Mouse (Mus musculus) embryonic fibroblast, embryonic 13.5 days (primary cell): Measurements from ENCODE around the gene Gkap1. TPM values are rescaled to one million over a fixed set of nuclear protein-coding genes. Genes with fewer than 3 reads are reported as not detected.

ENCODE experiments used
- H3K27ac ChIP-seq: 2 replicates; pipeline ENCODE4 v1.5.1; 2012; ENCODE audit warnings: low read length, control low read depth, inconsistent platforms; ENCODE audit not compliant: insufficient read depth
- H3K4me1 ChIP-seq: 2 replicates; pipeline ENCODE4 v1.6.1; 2011; ENCODE audit warnings: low read length; ENCODE audit not compliant: control insufficient read depth, insufficient read depth
- H3K4me3 ChIP-seq: 2 replicates; pipeline ENCODE4 v1.5.1; 2011; ENCODE audit warnings: mild to moderate bottlenecking, control low read depth, low read length; ENCODE audit not compliant: insufficient read depth
- CTCF ChIP-seq: IDR thresholded peaks from 2 replicates; pipeline ENCODE4 v1.5.1; 2011; ENCODE audit warnings: mild to moderate bottlenecking, control low read depth, low read length, moderate library complexity, borderline replicate concordance; ENCODE audit not compliant: insufficient read depth
- POLR2A ChIP-seq: IDR thresholded peaks from 2 replicates; pipeline ENCODE4 v1.6.1; 2011; ENCODE audit warnings: low read depth, mild to moderate bottlenecking, control low read depth, low read length, moderate library complexity
- polyA plus RNA-seq: library from polyadenylated mRNA; stranded (reverse); fragments of >200 nt; gene quantifications from 2 replicates; pipeline ENCODE4 v1.2.4, GENCODE M21; 2011; ENCODE audit warnings: low read depth; ENCODE audit not compliant: missing spikeins, insufficient read length

The Gkap1 gene
- polyA plus RNA-seq, 1 experiment: 33.9 TPM

DNA sequence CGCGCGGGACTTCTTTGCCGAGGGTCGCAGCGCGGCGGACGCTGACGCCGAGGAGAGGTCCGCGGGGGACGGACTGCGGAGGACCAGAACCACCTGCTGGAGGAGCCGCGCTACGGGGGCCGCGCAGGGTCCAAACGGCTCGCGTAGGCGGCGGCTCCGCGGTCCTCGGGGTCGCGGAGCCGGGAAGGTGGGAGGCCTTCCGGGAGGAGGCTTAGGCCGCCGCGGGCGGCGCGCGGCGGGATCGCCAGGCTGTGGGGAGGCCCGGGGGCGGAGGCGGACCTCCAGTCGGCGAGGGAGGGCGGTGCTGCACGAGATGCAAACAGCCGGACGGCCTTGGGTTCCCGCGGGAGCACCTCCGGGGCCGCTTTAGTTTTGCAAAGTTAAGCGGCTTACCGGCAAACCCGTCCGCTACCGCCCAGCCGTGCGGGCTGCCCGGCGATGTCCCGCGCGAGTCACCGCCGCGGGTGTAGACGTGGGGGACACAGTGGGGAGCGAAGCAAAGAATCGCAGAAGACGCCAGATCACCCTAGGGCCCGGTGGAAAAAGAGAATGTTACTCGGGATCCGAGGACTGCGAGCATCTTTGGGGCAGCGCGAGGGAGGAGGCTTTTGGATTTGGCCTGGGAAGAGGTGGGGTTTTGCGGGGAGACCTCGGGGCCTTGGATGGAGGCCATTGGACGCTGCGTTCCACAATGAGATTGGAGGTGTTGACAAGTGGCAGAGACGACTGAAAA, 1.1 kb downstream of the Gkap1 start:
- Histone ChIP-seq H3K4me1 (no peaks in the 10 kb centered on the region; the same call in 1 of the 2 replicates), H3K27ac (peak overlapping the region; percentile 2), H3K4me3 (peak overlapping the region; percentile 61)
- TF ChIP-seq POLR2A: peak; percentile 45; the same call in 1 of the 2 replicates
- TF ChIP-seq CTCF: no peak

DNA sequence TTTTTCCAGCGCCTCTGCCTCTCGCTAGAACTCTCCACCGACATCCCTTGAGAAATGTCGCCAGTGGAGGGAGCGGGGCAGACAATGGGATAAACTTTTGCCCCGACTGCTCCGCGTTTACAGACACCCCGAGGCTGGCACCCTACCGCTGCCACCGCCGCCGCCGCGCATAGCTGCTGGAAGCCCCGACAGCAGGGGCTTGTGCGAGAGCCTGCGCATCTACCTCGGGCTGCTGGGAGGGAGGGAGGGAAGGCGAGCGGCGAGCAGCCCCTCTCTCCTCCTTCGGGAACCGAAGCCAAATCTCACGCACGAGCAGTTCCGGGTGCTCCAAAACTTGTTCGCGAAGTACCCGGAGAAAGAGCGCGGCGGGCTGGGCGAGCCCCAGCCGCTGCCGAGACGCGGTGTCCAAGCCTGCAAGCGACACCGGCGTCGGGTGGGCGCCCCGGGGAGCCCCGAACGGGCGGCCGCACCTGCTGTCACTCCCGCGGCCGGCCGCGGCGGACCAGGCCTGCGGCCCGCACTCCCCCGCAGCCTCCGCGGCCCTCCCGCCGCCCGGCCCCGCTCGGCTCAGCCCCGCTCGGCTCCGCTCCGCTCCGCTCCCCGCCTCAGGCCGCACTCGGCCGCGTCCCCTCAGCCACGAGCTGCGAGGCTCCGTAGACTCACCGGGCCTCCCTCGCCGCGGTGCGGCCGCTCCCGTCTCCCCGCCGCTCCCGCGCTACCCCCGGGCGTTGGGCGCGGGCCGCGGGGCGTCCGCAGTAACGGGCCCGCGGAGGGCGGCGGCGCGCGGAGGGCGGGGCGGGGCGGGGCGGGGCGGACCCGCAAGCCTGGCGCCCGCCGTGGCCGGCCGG, 1.9 kb downstream of the Gkap1 start:
- Histone ChIP-seq H3K27ac (peak overlapping the region; percentile 2; the same call in 1 of the 2 replicates), H3K4me1 (no peaks in the 10 kb centered on the region; the same call in 1 of the 2 replicates), H3K4me3 (peak overlapping the region; percentile 61)
- TF ChIP-seq POLR2A (no peak), CTCF (no peak)

DNA sequence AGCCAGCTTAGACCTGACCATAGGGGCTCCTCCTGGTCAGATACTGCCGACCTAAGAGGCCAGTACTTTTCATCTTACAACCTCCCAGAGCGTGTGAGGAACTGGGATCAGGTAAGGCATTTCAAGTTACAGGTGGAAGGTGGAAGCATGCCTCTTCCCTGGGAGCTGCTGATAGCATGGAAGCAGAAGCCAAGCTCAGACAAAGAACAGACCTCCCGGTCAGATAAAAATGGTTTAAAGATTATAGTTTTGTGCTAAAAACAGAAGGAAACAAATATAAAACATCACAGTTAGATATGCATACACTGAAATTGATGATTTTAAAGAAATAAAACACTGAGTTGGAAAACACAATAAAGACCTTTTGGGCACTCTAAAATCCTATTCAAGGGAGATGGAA, 8.6 kb downstream of the Gkap1 start:
- Histone ChIP-seq H3K4me1 (no peaks in the 10 kb centered on the region), H3K27ac (no peak overlapping the region), H3K4me3 (no peak overlapping the region)
- TF ChIP-seq POLR2A: no peak
- TF ChIP-seq CTCF: no peak

DNA sequence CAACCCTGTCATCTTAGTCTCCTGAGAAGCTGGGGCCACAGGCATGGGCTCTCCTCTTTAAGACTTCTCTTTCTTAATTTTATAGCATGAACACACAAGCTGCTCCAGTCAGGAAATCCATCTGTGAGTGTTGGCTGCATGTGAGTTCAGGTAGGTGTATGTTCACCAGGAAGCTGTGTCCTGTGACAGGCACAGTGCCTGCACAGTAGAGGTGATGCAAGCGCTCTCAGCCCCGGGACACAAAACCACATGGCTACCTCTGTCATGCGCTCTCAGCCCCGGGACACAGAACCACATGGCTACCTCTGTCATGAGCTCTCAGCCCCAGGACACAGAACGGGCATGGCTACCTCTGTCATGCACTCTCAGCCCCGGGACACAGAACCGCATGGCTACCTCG, 12.0 kb downstream of the Gkap1 start:
- Histone ChIP-seq H3K4me3 (no peak overlapping the region), H3K4me1 (no peaks in the 10 kb centered on the region), H3K27ac (no peak overlapping the region)
- TF ChIP-seq CTCF: no peak
- no peak for TF ChIP-seq POLR2A

DNA sequence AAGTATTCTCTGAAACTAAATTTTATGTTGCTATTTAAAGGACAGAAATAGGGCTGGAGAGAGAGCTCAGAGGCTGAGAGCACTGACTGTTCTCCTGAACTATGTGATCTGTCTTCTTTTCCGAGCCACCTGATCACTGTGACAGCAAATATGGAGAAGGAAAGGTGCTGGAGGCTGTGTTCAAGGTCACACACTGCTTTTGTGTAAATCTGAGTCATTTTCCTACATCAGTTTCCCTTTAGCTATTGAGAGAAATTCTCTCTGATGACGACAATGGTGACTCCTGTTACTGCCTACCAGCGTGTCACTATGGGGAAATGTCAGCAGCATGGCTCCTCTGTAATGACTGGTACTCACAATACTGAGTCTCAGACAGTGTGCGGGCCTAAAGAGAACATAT, 13.8 kb downstream of the Gkap1 start:
- TF ChIP-seq POLR2A: no peak
- no peak for TF ChIP-seq CTCF
- H3K4me1 ChIP-seq: no peaks in the 10 kb centered on the region
- H3K4me3 ChIP-seq: no peak overlapping the region
- no peak overlapping the region for H3K27ac ChIP-seq

DNA sequence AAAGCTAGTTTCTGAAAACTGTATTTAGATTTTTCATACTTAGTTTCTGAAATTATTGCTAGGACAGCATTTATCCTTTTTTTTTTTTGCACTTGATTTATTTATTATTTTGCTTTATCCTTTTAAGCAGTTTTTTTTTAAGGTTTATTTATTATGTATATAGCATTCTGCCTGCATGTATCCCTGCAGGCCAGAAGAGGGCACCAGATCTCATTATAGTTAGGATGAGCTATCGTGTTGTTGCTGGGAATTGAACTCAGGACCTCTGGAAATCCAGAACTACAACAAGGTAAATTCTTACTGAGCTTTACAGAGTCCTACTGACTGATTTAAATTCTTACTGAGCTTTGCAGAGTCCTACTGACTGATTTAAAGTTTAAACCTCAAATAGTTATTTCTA, 22.2 kb downstream of the Gkap1 start:
- TF ChIP-seq CTCF (no peak), POLR2A (no peak)
- no peak overlapping the region for H3K4me3 ChIP-seq
- no peak overlapping the region for H3K27ac ChIP-seq
- H3K4me1 ChIP-seq: no peaks in the 10 kb centered on the region

DNA sequence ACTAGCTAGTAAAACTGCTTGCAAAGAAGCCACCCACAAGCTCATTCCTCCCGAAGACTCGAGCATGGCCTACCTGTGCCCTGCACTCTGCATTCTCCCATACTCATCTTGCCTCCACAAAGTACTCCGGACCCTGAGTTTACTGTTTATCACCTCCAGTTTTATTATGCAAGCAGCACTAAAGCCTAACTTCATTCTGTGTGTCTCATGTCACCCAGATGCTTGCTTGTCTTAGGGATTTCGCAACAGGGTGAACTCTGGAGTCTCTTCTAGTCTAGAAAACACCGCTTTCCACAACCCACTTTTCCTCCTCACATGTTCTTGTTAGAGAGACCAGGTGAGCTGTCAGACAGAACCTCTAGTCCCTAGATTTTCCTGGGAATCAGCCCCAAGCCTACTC, 26.5 kb downstream of the Gkap1 start:
- no peaks in the 10 kb centered on the region for H3K4me1 ChIP-seq
- H3K4me3 ChIP-seq: no peak overlapping the region
- TF ChIP-seq CTCF (no peak), POLR2A (no peak)
- no peak overlapping the region for H3K27ac ChIP-seq

DNA sequence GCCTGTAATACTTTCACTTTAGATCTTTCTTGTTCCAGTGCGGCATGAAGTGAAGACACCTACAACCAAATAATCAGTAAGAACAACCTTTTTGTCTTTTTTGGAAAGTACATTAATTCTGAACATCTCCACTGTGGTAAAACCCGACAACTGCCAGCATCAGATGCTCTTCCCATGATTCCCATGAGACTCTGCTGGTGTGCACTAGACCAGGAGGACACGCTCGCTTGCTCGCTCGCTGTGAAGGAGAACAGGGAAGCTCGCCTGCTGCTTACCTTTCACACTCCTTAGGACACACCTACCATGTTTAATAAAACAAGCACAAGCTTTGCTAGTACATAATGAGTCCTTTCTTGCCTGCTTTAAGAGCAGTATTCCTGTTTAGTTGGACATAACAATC, 39.0 kb downstream of the Gkap1 start:
- no peaks in the 10 kb centered on the region for H3K4me1 ChIP-seq
- no peak for TF ChIP-seq CTCF
- TF ChIP-seq POLR2A: no peak

DNA sequence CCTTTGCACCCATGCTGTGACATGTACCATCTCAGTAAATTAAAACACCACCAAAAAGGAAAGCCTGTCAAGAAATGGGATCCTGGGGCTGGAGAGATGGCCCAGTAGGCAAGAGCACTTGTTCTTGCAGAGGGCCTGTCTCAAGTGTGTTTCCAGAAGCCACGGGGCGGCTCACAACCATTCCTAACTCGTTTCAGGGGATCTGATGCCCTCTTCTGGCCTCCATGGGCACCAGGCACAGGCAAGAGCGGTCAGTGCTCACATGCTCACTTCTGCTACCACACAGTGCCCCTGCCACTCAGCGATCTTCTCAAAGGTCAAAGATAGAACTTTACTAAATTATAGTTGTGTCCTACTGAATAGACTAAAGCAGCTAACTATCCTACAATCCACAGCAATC, 42.9 kb downstream of the Gkap1 start:
- Histone ChIP-seq H3K4me1 (no peaks in the 10 kb centered on the region), H3K27ac (no peak overlapping the region), H3K4me3 (no peak overlapping the region)
- TF ChIP-seq CTCF (peak; percentile 59; the same call in 1 of the 2 replicates), POLR2A (no peak)

More for the DNA sequence above, 39.0 kb downstream of the Gkap1 start:
- H3K27ac ChIP-seq: no peak overlapping the region
- no peak overlapping the region for H3K4me3 ChIP-seq

DNA sequence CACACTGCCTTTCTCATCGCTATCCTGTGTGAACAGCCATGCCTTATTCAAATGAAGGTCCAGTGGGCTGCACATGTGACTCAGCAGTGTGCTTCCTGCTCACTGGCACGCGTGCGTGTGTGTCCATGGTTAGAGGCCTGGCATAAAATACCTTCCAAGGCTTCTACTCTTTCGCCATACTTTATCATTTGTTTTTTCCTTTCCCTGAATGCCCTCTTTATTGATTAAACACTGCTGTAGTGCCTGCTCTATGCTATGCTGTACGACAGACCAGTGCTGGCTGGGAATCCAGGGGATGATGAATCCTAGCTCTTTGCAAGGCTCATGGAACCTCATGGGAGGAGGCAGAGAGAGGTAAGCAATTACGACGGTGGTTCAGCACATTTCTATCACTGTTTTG, 43.4 kb downstream of the Gkap1 start:
- H3K4me3 ChIP-seq: no peak overlapping the region
- no peak overlapping the region for H3K27ac ChIP-seq
- TF ChIP-seq POLR2A (no peak), CTCF (no peak)
- no peaks in the 10 kb centered on the region for H3K4me1 ChIP-seq
